Mouse (Mus musculus): ENCODE results near the gene C1qtnf12.

Gene C1qtnf12

GRCm38 (mm10) chr4:155962167-155962971 is at the start of gene C1qtnf12:
Gene C1qtnf12, plus strand, starts transcription at chr4:155962318.
- peak; percentile 78 for DNase-seq (ENCODE audit: low spot score)

DNA sequence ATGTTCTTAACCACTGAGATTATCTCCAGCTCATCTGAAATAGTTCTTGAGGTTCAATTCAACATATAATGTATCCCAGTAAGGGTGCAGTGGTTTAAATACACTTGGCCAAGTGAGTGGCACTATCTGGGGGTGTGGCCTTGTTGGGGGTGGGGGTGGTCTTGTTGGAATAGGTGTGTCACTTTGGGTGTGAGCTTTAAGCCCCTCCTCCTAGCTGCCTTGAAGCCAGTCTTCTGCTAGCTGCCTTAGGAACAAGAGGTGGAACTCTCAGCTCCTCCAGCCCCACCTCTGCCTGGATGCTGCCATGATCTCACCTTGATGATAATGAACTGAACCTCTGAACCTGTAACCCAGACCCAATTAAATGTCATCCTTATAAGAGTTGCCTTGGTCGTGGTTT is 30.1 kb upstream of the C1qtnf12 start:
- no peak for DNase-seq (ENCODE audit: low spot score)

- DNase-seq (ENCODE audit: low spot score): no peak
These were observed 19.1 kb upstream of the C1qtnf12 start for GRCm38 (mm10) chr4:155943049-155943452.

DNA sequence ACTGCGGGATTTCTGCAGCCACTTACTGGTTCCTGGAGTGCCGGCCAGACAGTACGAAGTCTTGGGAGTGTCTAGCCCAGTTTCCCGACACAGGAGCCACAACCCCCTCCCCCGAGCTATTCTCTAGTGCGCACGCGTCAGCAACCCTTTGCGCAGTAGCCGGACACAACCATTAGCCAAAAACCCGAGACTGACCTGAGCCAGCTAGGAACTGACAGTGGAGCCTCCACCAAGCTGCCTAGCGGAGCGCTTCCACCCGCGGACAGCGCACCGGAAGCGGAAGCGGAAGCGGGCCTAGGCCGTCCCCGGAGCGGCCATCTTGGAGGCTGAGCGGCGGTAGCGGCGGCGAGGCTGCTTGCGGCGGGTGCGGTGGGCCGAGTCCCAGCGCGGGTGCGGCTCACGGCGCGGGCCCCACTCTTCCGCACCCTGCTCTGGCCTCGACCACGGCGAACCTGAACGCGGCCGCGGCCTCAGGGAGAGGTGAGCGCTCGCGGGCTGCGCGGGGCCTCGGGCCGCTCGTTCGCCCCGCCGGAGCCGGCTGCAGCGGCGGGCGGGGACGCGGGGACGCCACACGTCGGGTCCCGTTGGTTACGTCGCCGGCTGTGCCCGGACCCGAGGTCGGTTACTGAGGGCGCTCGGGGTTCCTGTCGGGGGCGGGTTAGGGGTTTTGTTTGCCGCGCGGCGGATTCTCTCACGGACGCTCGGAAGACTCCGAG is 18.4 kb upstream of the C1qtnf12 start, which contains the start of gene Ube2j2:
Ube2j2 (plus strand) TSS at position 298 of the 716 bp plus-strand sequence.
- peak; percentile 97 for DNase-seq (ENCODE audit: low spot score)

GRCm38 (mm10) chr4:155944271-155944670 is 17.8 kb upstream of the C1qtnf12 start:
- DNase-seq (ENCODE audit: low spot score): peak; percentile 62

DNA sequence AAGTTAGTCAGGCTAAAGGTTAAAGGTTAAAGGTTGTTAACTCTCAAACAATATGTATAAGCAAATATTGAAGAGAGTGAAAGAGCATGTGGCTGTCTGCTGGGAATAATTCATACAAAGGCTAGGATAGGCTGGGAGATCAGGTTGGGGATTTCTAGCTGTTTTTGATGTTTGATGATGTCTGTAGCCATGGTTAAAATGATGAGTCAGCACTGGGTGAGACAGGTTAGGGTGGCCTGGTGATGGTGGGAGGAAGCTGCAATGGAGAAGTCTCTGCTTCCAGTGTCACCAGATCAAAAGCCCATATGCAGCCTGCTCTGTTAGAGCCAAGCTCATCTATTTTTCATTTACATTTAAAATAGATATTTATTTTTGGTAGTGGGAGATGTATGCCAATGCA is 15.0 kb upstream of the C1qtnf12 start:
- DNase-seq (ENCODE audit: low spot score): no peak

GRCm38 (mm10) chr4:155955491-155955890 is 6.6 kb upstream of the C1qtnf12 start:
- DNase-seq (ENCODE audit: low spot score): no peak

- DNase-seq (ENCODE audit: low spot score): peak; percentile 48
These were observed 2.8 kb upstream of the C1qtnf12 start for GRCm38 (mm10) chr4:155959275-155959674.

DNA sequence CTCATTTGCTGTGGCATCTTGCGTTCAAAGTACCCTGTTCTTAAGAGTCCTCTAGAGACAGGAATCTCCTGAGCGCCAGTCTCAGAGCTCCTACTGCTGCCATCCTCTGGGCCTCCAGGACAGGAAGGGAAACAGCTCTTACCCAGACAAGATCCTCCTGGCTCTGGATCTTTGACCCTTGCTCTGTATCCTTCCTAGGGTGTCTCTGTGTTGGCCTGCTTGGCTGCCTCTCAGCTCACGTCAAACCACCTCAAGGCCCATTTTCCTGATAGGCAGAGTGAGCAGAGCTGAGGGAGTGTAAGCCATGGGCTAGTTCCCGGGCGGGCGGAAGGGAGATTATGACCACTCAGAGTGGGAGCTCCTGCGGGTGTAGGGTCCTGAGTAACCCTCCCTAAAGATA is 988 bp downstream of the C1qtnf12 start:
- peak; percentile 17 for DNase-seq (ENCODE audit: low spot score)

DNA sequence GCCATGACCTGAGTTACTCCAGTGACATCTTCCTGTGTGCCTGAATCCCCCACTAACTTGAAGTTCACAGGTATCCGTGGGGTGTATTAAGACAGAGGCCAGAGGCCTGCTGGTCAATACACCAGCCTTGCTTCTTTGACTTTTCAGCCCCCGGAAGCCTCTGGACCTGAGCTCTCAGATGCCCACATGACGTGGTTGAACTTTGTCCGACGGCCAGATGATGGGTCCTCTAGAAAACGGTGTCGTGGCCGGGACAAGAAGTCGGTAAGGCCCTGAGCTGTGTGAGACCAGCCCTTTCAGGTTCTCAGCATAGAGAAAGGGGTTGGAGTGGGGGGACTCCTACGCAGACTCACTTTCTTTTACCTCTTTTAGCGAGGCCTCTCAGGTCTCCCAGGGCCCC is 2.3 kb downstream of the C1qtnf12 start:
- DNase-seq (ENCODE audit: low spot score): peak; percentile 38

GRCm38 (mm10) chr4:155969043-155969653 is 7.0 kb downstream of the C1qtnf12 start:
- no peak for DNase-seq (ENCODE audit: low spot score)

GRCm38 (mm10) chr4:155970286-155970685 is 8.2 kb downstream of the C1qtnf12 start:
- no peak for DNase-seq (ENCODE audit: low spot score)

DNA sequence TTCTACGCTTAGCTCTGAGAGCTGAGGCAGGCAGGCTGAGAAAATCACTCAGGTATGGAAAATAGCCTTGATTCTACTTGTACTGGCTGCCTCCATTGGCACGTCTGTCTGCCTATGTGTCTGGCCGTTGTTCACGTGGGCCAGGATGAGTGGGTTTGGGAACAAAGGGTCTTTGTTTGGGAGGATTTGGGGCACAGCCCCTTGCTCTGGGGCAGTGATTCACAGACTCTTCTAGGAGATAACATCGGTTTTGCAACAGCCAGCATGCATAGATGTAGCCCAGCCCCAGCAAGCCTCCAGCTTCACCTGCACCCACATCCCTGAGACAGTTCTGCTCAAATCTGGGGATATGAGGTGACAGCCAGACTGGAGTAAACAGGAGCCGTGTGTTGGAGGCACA is 10.5 kb downstream of the C1qtnf12 start:
- DNase-seq (ENCODE audit: low spot score): no peak

- no peak for DNase-seq (ENCODE audit: low spot score)
These were observed 11.1 kb downstream of the C1qtnf12 start for GRCm38 (mm10) chr4:155973239-155973638.

GRCm38 (mm10) chr4:155981436-155982082 is 19.4 kb downstream of the C1qtnf12 start:
- no peak for DNase-seq (ENCODE audit: low spot score)

DNA sequence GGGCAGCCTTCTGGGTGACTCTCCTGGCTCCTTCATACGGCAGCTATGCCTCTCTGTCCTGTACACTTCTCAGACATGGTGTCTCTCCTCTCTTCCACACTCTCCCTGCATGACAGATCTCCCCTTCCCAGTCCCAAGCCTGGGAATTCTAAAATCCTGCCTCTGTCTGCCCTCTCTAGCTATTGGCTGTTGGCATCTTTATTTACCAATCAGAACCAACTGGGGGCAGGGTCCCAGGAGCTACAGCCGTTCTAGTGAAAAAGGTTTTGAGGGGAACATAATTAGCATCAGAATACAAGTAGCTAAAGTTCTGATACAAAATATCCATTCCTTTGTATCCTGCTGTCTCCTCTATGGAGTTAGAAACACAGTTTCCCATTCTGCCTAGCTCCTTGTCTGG is 21.7 kb downstream of the C1qtnf12 start:
- DNase-seq (ENCODE audit: low spot score): no peak

GRCm38 (mm10) chr4:155991211-155991907 is 29.2 kb downstream of the C1qtnf12 start:
- DNase-seq (ENCODE audit: low spot score): no peak

DNA sequence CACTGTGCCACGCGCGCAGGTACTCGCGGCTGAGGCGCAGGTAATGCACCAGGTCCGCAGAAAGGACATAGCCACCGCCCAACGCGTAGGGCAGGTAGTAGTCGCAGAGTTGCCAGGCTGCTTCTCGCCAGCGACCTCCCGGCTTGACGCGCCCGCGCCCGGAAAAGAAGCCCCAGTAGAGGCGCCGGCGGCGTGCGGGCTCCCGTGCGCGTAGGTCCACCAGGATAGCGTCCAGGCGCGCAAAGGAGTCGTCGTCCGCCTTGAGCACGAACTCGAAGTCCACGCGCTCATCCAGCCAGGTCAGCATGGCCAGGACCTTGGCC is 29.8 kb downstream of the C1qtnf12 start:
- no peak for DNase-seq (ENCODE audit: low spot score)

GRCm38 (mm10) chr4:155992241-155992905 is 30.3 kb downstream of the C1qtnf12 start, which contains the start of the genes B3galt6 and Sdf4:
Gene B3galt6, minus strand, starts transcription at chr4:155992649.
Gene Sdf4, plus strand, starts transcription at chr4:155992872.
- peak; percentile 87 for DNase-seq (ENCODE audit: low spot score)

- peak; percentile 95 for DNase-seq (ENCODE audit: low spot score)
These were observed 30.9 kb downstream of the C1qtnf12 start for GRCm38 (mm10) chr4:155992906-155993547.

DNA sequence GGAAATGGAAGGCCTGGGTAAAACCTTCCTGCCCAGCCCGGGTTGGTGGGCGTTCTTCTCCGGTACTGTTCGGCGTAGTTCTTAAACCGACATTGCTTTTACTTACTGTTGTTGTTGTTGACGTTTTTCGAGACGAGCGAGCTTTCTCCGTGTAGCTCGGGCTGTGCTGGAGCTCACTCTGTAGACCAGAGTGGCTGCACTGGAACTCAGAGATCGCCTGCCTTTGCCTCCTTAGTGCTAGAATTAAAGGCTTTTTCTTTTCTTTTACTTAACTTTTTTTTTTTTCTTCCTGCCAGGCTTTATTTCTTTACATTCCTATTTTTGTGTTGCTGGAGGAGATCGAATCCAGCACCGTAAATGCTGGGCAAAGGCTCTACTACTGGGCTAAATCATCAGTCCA is 31.5 kb downstream of the C1qtnf12 start:
- DNase-seq (ENCODE audit: low spot score): no peak

Measured in yolk sac, embryonic 10.5 days (tissue).